Mouse (Mus musculus) right cerebral cortex, postnatal 10 days (tissue): ENCODE measurements around the gene Mylk4.

ENCODE experiments used
- DNase-seq, 2 experiments: peaks; one replicate each; pipeline ENCODE4 v3.0.0; 2021; ENCODE audit warnings: low spot score in 2 of 2

The Mylk4 gene

GRCm38 (mm10) chr13:32712568-32712967 is 71.2 kb downstream of the Mylk4 start:
- no peak for DNase-seq

- no peak for DNase-seq
Measured at GRCm38 (mm10) chr13:32707894-32708293, 75.9 kb downstream of the Mylk4 start.

GRCm38 (mm10) chr13:32706651-32707288 is 77.0 kb downstream of the Mylk4 start:
- no peak for DNase-seq

GRCm38 (mm10) chr13:32705315-32705714 is 78.4 kb downstream of the Mylk4 start:
- DNase-seq: no peak

- DNase-seq: no peak
Measured at GRCm38 (mm10) chr13:32704911-32705310, 78.8 kb downstream of the Mylk4 start.

GRCm38 (mm10) chr13:32701564-32701963 is 82.2 kb downstream of the Mylk4 start:
- no peak for DNase-seq

GRCm38 (mm10) chr13:32699376-32699775 is 84.4 kb downstream of the Mylk4 start:
- no peak for DNase-seq

GRCm38 (mm10) chr13:32698956-32699355 is 84.8 kb downstream of the Mylk4 start:
- DNase-seq: no peak

- DNase-seq: no peak
Measured at GRCm38 (mm10) chr13:32693886-32694455, 89.8 kb downstream of the Mylk4 start.

GRCm38 (mm10) chr13:32692563-32692962 is 91.2 kb downstream of the Mylk4 start:
- no peak for DNase-seq

- no peak for DNase-seq
Measured at GRCm38 (mm10) chr13:32690279-32690678, 93.5 kb downstream of the Mylk4 start.

- DNase-seq: peak; percentile 65 to 77
Measured at GRCm38 (mm10) chr13:32680868-32681515, 102.8 kb downstream of the Mylk4 start.

GRCm38 (mm10) chr13:32680121-32680551 is 103.6 kb downstream of the Mylk4 start:
- no peak for DNase-seq

GRCm38 (mm10) chr13:32678998-32679397 is 104.8 kb downstream of the Mylk4 start:
- no peak for DNase-seq

- DNase-seq: no peak
Measured at GRCm38 (mm10) chr13:32670782-32671181, 113.0 kb downstream of the Mylk4 start.

GRCm38 (mm10) chr13:32668296-32668695 is 115.5 kb downstream of the Mylk4 start:
- DNase-seq: peak in 1 of 2 experiments; percentile 29

GRCm38 (mm10) chr13:32667386-32667785 is 116.4 kb downstream of the Mylk4 start:
- no peak for DNase-seq

- no peak for DNase-seq
Measured at GRCm38 (mm10) chr13:32662041-32662440, 121.7 kb downstream of the Mylk4 start.

GRCm38 (mm10) chr13:32660294-32660693 is 123.5 kb downstream of the Mylk4 start:
- DNase-seq: no peak

- no peak for DNase-seq
Measured at GRCm38 (mm10) chr13:32659271-32659670, 124.5 kb downstream of the Mylk4 start.

- DNase-seq: peak; percentile 25 to 59
Measured at GRCm38 (mm10) chr13:32657583-32657982, 126.2 kb downstream of the Mylk4 start.
